Mouse (Mus musculus): Measurements from ENCODE around the gene Gm26602.
A peak's percentile ranks its signal among the peaks of the same experiment; 100 is the strongest.

Gene Gm26602

DNA sequence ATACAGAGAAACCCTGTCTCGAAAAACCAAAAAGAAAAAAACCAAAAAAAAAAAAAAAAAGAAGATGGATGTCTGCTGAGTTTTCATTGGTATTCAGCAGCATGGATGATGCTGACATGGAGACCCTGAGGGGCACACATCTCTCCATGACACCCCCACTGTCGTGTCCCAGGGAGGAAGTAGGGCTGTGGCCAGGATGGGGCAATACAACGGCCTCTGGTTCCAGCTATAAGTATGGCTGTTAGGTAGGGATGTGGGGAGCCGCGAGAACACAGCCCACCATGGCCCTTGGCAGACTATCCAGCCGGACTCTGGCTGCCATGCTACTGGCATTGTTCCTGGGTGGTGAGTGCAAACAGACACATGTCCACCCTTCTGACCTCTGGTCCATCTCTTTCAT is 24.6 kb upstream of the Gm26602 start, which contains the start of gene Elane:
Gene Elane, plus strand, starts transcription at position 194 of the 400 bp plus-strand sequence.
- DNase-seq, result no peak

DNA sequence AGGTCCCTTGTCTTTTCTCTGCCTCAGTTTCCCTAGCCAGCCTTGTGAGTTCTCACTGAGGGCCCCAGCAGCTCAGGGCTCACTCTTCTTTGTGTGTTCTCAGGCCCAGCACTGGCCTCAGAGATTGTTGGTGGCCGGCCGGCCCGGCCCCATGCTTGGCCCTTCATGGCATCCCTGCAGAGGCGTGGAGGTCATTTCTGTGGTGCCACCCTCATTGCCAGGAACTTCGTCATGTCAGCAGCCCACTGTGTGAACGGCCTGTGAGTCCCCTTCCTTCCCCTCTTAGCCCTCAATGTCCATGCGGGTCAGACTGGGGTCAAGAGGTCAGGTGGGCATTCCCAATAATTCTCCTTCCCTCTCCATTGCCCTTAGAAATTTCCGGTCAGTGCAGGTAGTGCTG is 24.0 kb upstream of the Gm26602 start:
- DNase-seq, result no peak

DNA sequence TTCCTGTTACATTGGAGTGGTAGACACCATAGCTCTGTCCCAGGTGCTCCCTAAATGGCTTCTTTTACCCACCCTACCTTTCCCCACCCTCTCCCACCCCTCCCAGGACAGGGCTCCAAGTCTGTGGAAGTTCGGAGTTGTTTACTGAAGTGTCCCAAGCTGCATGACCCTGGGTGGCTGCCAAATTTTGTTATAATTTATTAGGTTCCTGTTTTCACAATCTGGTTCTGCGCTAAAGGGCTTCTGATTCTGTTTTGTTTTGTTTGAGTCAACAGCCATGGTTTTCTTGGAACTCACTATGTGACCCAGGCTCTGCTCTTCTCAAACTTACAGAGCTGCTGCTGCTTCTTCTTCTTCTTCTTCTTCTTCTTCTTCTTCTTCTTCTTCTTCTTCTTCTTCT is 21.3 kb upstream of the Gm26602 start:
- no peak for DNase-seq

DNA sequence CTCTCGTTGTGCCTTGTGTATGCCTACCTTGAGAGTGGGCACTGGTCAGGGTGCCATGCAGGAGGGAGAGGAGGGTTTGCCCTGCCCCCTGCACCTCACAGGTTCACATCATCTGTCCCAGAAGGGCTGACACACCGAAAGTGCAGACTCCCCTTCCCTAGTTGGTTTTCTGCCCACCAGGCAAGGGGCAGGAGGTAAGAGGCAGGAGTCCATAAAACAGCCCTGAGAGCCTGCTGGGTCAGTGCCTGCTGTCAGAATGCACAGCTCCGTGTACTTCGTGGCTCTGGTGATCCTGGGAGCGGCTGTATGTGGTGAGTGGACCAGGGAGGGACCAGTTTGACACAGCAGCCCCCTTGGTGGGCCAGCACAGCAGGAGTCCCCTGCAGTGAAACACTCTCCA is 20.0 kb upstream of the Gm26602 start, which contains the start of gene Cfd:
Gene Cfd, plus strand, starts transcription at position 184 of the 400 bp plus-strand sequence.
- DNase-seq, result no peak

DNA sequence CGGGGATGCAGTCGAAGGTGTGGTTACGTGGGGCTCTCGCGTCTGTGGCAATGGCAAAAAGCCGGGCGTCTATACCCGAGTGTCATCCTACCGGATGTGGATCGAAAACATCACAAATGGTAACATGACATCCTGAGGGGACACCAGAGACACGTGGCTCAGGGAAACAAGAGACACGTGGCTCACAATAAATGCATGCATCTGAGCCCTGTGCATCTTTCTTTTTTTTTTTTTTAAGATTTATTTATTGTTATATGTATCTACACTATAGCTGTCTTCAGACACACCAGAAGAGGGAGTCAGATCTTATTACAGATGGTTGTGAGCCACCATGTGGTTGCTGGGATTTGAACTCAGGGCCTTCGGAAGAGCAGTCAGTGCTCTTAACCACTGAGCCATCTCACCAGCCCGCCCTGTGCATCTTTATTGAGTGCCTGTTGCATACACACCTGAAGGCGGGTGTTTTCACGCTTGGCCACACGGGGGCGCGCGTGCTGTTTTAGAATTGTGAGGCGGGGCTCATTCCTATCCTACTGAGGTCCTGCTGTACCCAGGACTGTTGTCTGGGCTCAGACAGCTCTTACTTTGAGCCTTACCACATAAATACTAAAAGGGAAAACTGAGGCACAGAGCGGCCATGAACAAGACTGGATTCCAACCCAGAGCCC is 18.1 kb upstream of the Gm26602 start:
- DNase-seq, result peak; percentile 70 to 79

DNA sequence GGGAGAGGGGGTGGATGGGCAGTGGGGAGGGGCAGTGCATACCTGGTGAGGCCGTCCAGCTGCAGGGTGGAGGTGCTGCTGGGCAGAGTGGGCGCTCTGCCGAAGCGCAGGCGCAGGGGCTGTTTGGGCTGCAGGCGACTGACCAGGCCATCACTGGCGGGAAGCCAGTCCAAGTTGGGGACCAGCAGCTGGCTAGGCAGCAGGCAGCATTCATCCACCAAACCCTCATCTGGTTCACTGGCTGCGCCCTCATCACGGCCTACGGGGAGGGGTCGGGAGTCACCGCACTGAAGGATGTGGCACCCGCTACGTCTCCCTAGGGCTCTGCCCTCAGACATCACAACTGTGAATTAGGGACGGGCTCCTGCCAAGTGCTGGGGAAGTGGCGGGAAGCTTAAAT is 14.3 kb upstream of the Gm26602 start:
- DNase-seq, result no peak

DNA sequence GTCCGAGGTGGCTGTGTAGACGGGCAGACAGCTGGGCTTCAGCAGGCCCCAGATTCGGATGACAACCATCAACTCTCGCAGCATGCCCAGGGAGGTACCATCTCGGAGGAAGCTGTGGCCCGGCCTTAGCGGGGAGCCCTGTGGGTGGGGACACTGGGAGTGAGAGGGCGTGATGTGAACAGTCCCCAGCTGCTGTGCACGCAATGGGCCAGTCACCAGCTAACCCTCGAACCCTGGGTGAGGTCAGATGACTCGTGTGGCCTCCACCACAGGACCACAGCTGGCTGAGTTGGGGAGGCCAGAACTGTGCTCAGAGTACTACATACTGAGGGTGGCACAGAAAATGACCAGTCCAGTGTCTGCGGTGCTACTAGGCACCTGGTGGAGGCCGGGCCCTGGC is 13.8 kb upstream of the Gm26602 start:
- peak in 1 of 2 experiments; percentile 64 for DNase-seq

DNA sequence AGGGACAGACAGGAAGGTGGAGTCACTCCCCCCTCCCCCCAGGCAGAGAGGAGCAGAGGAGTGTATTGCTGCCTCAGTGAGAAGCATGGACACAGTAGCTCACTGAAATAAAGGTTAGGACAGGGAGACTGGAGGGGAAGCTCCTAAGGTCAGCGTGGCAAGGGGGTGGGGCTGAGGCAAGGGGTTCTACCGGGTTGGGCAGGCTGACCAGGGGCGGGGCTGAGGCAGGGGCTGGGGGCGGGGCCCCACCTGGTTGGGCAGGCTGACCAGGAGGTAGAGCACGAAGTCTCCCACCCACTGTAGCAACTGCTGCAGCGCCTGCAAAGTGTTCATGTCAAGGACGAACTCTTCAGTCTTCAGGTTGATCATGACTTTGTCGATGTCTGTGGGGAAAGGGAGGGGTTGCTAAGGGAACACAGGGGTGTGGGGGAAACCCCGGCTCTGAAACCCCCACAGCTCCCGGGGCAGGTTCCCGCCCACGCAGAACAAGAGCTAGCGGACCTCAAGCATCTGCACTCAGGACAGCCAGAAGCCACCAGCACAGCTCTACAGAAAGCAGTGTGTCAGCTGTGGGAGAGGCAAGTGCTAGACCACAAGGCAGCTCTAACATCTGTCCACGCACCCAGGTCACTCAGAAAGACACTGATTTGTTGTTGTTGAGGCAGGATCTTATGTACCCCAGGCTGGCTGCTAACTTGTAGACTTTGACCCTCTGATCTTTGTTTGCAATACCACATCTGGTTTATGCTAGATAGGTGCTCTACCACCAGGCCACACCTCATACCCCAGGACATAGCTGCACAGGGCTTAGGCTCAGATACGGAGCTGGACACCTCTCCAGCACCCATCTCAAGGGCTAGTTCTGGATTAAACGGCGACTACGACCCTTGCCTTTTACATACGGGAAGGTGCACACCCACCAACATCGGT is 13.1 kb upstream of the Gm26602 start:
- DNase-seq, result no peak

DNA sequence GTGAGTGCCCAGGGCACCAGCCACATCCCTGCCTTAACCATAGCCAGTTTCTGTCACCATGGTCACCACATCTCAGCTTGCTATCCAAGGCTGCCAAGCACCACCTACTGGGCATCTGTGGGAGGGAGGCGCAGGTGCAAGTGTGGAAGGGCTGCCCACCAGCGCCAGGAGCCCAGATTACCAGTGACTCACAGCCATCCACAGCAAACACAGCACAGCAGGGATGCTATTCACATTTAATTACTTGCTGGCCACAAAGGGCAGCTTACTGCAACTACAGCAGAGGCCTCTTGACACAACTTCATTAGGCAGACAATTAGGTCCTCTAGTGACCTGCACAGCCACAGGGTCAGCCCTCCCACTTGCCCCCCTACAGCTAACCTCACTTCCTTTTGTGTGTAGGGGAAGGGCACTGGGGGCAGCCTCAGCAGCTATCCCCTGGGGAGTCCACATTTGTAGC is 9.7 kb upstream of the Gm26602 start:
- DNase-seq, result no peak

DNA sequence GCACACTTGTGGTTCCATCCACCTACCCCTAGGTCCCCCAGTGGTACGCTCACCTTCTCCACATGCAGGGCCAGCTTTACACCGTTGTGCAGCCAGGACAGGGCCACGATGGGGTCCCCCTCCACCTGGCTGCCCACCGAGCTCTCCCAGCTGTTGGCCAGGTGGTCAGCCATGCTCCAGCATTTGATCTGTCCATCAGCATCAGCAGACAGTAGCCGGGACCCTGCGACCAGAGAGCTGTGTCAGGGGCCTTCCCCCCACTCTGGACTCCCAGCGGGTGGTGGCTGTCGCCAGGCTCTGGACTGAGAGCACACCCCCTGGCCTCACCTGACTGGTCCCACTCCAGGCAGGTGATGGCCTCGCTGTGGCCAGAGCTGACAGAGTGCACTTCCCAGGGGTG is 3.9 kb upstream of the Gm26602 start:
- DNase-seq, result no peak

DNA sequence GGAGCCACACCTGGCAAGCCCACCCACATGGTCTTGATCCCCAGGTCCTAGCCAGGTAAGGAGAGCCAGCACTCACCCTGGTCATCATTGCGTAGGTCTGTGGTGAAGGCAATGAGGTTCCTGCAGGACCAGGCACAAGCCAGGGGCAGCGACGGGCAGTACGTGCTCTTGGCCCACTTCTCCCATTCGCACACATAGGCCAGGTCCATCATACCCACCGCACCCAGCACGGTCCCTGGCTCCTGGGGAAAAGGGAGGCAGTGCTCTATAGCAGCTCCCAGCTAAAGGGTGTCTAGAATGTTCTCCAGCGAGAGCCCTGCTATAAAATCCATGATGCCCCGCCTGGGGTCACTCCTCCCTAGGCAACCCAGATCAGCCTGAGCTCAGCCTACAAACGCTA is 3.2 kb upstream of the Gm26602 start:
- DNase-seq, result no peak

DNA sequence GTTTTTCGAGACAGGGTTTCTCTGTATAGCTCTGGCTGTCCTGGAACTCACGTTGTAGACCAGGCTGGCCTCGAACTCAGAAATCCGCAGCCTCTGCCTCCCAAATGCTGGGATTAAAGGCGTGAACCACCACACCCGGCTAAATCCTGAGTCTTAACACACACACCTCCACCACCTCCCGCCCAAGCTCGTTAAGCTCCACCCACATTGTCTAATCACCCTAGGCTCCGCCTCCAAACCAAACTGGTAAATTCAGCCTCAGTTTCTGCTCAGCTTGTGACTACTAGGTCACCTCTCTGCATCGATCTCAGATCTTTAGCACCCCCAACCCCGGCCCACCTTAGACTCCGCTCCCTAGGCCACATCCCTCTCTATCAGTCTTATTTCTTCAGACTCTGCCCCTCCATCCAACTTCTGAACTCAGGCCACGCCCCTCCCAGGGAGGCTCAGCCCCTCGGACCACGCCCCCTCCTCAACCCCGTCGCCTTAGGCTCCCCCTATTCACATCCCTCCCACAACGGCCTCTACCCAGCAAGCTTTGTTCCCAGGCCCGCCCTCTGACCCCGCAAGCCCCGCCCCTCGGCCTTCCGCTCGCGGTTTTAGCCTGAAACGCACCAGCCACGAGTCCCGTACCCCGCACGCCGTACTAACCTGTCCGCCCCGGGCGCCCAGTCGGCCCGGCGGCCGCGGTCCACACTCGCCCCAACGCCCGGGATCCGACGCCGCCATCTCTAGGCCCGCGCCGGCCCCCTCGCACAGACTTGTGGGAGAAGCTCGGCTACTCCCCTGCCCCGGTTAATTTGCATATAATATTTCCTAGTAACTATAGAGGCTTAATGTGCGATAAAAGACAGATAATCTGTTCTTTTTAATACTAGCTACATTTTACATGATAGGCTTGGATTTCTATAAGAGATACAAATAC is 2.2 kb upstream of the Gm26602 start, which contains the start of gene Med16:
Gene Med16, minus strand, starts transcription at position 757 of the 925 bp plus-strand sequence.
- peak; percentile 97 to 98 for DNase-seq

DNA sequence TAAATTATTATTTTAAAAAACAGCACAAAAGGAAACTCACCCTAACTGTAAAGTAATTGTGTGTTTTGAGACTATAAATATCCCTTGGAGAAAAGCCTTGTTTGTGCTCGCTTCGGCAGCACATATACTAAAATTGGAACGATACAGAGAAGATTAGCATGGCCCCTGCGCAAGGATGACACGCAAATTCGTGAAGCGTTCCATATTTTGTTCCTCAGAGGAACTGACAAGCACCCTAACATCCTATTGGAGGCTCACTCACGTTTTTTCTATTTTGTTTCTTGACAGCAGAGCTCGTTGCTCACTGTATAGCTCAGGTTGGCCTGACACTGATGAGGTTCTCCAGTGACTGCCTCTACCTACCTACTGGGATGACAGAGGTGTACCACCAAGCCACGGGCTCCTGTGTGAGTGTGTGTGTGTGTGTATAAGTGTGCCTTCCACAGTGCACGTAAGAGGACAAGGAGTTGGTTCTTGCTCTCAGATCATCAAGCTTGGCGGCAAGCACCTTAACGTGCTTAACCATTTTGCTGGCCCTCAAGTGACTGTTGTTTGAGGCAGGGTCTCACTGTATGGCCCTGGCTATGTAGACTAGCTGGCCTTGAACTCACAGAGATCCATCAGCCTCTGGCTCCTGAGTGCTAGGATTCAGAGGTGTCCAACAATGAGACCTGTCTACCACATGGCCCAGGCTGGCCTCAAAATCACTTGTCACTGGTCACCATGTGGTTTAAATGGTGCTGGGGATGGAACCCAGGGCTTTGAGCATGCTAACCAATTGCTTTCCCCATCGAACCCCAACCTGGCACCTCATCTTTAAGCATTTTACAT is 1.3 kb upstream of the Gm26602 start:
- DNase-seq, result no peak

DNA sequence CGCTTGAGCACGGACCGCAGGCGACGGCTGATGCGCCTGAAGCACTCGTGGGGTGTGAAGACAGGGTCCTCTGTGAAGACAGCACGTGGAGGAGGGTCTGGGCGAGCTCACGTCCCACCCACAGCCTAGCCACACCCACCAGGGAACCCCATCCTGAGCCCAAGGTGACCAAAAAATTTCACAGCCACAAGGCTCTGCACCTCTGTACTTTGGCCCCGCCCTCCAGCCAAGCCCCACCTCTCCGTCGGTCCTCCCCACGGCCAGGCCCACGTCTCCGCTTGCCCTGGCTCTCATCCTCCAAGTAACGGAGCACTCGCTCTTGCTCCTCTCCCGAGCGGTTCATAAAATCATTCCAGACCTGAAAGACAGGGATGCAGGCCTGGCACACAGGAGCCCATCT is 1.8 kb downstream of the Gm26602 start:
- DNase-seq, result no peak

DNA sequence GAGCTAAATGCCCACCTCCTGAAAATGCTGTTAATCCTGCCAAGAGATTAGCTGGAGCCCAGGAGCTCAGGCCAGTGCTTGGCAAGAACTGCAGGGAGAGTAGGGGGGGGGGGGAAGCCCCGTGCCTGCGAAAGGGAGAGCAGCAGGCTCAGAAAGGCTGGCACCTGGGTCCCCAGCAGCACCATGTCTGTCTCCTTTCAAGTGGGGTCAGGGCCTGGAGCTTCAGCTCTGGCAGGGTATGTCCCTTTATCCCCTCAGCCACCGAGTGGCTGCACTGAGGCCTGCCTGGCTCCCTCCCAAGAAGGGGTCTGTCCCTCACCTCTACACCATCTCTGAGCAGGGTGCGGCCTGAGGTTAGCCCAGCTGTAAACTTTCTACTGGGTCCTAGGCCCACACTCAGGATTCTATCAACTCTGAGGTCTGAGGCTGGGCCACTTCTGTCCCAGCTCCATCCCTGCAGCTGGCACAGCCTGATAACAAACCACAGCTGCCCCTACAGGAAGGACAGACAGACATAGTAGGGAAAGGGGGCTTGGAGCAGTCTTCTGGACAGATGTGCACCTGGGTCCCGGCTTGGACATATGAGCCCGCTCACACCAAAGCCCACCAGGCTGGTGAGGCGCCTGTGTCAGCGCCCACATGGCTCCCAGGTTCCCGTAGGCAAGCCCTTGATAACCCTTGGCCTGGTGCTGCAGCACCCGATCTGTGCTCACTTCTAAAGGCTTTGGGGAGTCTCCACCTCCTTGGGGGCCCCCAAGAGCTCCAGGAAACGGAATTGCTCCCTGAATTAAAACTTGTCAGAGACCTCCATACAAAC is 3.7 kb downstream of the Gm26602 start:
- no peak for DNase-seq

DNA sequence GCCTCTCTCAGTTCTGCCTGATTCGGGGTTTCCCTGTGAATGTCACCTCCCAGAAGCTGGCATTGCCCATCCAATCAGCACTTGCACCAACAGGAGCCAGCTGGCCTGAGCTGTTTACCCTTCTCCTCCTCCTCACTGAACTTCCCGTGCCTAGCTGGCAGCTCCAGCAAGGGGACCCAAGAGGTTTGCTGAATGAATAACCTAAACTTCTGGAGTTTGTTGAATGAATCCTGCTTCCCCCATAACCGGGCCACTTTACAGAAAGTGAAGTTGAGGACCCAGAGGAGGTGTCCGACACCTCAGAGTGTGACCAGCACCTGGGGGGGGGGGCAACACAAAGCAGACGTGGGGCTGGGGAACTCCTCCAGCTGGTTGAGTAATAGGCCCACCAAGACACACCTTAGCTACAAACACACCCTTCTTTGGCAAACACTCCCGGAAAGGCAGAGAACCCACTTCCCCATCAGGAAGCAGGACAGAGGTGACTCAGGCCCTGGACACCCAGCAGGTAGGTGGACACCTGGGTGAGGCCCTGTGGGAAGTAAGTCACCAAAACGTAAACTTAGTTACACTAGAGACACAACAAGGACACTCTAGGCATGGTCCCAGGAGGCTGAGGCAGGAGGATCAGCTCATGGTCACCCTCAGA is 4.4 kb downstream of the Gm26602 start:
- peak; percentile 68 to 80 for DNase-seq

DNA sequence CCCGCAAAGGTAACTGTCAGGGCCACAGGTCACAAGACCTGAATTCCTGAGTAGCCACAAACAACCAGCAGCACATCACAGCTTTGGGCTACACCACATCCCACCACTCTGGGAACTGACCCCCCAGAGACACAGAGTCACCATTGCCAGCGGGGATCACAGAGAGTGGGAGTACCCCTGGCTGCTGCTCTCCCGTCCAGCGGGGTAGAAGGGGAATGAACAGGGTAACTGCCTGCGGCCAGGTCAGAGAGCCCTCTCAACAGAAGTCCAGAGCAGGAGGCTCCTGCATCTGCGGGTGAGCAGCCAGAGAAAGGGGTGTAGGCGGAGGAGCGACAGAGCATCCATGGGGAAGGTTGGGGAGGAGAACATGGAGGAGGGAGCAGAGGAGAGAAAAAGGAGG is 5.4 kb downstream of the Gm26602 start:
- DNase-seq, result no peak

DNA sequence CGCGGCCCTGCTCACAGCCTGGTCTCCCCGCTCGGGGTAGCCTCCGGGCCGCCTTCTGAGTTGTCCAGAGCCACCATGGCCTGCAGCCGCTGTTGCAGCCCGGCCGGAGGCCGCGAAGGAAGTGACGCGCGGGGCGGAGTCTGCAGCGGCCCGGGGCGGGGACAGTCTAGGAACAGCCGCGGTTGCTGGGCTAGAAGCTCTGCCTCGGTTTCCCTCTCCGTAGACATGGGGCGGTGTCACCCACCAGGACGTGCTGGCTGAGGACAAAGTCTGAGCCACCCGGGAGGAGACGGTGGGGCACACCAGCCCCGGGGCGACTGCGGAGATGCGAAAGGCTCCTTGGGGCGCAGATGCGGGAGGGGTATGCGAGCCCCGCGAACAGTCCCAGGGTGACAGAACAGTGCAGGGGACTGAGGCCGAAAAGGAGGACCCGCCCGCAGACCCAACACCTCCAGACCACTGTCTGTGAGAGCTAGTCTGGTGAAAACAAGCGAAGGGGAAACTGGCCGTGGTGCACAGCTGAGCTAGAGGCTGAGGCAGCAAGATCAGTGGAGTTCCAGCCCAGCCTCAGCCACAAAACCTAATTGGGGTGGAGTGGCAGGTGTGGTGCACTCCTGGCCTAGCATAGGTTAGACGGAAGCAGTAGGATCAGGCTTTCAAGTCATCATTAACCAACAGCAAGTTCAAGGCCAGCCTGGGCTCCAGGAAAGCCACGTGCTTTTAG is 6.3 kb downstream of the Gm26602 start, which contains the start of gene Kiss1r:
Gene Kiss1r, plus strand, starts transcription at position 164 of the 724 bp plus-strand sequence.
- peak; percentile 89 to 90 for DNase-seq

DNA sequence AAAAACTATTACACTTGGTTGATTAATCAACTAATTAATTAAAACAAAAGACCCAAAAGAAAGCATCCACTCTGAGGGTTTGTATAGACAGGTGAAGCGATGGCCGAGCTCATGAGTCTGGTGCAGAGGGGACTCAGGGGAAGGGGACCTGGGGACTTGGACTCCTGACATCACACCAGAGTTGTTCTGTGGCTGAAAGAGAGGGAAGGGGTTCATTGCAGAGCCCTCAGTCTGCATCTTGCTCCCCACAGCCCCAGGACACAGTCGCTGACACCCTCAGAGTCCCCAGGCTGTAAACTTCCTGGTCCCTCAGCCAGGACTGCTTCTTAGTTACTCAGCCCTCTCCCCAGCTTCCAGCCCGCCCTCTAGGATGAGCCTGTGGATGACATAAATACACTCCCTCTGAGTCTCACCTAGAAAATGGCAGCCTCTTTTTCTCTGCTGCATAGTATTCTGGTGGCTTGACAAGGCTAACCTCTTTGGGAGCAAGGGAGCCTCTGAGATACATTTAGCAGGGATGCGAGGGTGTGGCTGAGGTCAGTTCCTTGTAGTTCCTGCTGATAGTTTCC is 7.0 kb downstream of the Gm26602 start:
- no peak for DNase-seq
